Mouse (Mus musculus) heart, adult 2 months (tissue): ENCODE measurements around the gene Coa5.
A peak's percentile ranks its signal among the peaks of the same experiment; 100 is the strongest.

Experiments
- CTCF ChIP-seq: fragments of 200-600 bp; IDR thresholded peaks from 2 replicates; pipeline ENCODE4 v1.8.1; 2022; ENCODE audit warnings: antibody characterized with exemption, mild to moderate bottlenecking, moderate library complexity
- EP300 ChIP-seq: fragments of 200-500 bp; IDR thresholded peaks from 2 replicates; pipeline ENCODE4 v1.6.1; 2011; ENCODE audit warnings: low read depth, low read length, control low read depth; ENCODE audit not compliant: insufficient read depth
- POLR2A ChIP-seq: fragments of 200-500 bp; IDR thresholded peaks from 2 replicates; pipeline ENCODE4 v1.6.1; 2011; ENCODE audit warnings: mild to moderate bottlenecking, low read depth, low read length, control low read depth; ENCODE audit not compliant: insufficient read depth

- TF ChIP-seq CTCF (peak; percentile 60), POLR2A (no peak), EP300 (no peak)
Measured at GRCm38 (mm10) chr1:37471179-37472148, 41.6 kb upstream of the Coa5 start.
